Mouse (Mus musculus) myocyte (in vitro differentiated cells): ENCODE data around the gene Rnf183. TPM values are rescaled to one million over a fixed set of nuclear protein-coding genes. Genes with fewer than 3 reads are reported as not detected.

Experiments used
- H3K27me3 ChIP-seq: one replicate; pipeline ENCODE4 v1.6.1; 2011; ENCODE audit not compliant: control insufficient read depth, insufficient read depth, insufficient read length
- H3K36me3 ChIP-seq: one replicate; pipeline ENCODE4 v1.6.1; 2011; ENCODE audit not compliant: control insufficient read depth, insufficient read depth
- H3K4me2 ChIP-seq: one replicate; pipeline ENCODE4 v1.6.1; 2011; ENCODE audit warnings: low read depth, control low read depth
- H3K4me3 ChIP-seq: one replicate; pipeline ENCODE4 v1.5.1; 2011; ENCODE audit warnings: mild to moderate bottlenecking, control low read depth, moderate library complexity
- H3K79me2 ChIP-seq: one replicate; pipeline ENCODE4 v1.6.1; 2011; ENCODE audit not compliant: control insufficient read depth, insufficient read depth
- H3ac ChIP-seq: one replicate; pipeline ENCODE4 v1.6.1; 2011; ENCODE audit not compliant: control insufficient read depth, insufficient read length
- CEBPB ChIP-seq: IDR thresholded peaks from 2 replicates; pipeline ENCODE4 v1.6.1; 2011; ENCODE audit warnings: mild to moderate bottlenecking, moderate library complexity; ENCODE audit not compliant: poor library complexity, insufficient read depth, severe bottlenecking
- E2F4 ChIP-seq: IDR thresholded peaks from one replicate; pipeline ENCODE4 v1.6.1; 2011; ENCODE audit warnings: mild to moderate bottlenecking, control low read depth, moderate library complexity; ENCODE audit not compliant: insufficient read depth
- MAX ChIP-seq: IDR thresholded peaks from one replicate; pipeline ENCODE4 v1.6.1; 2011; ENCODE audit warnings: low read depth, mild to moderate bottlenecking, control low read depth
- MYOD1 ChIP-seq, 3 experiments: IDR thresholded peaks; one replicate each; pipeline ENCODE4 v1.6.1; 2011; ENCODE audit warnings: control low read depth in 2 of 3, low read depth in 2 of 3, mild to moderate bottlenecking in 2 of 3, moderate library complexity in 1 of 3; ENCODE audit not compliant: insufficient read length in 2 of 3, control insufficient read depth in 1 of 3
- MYOG ChIP-seq, 3 experiments: IDR thresholded peaks; one replicate each; pipeline ENCODE4 v1.6.1; 2011; ENCODE audit warnings: control low read depth in 2 of 3, low read depth in 2 of 3, mild to moderate bottlenecking in 2 of 3; ENCODE audit not compliant: insufficient read length in 2 of 3, control insufficient read depth in 1 of 3, insufficient read depth in 1 of 3
- POLR2A ChIP-seq: IDR thresholded peaks from one replicate; pipeline ENCODE4 v1.6.1; 2011; ENCODE audit warnings: low read depth, mild to moderate bottlenecking, control low read depth, moderate library complexity; ENCODE audit not compliant: insufficient read length
- POLR2AphosphoS2 ChIP-seq: IDR thresholded peaks from one replicate; pipeline ENCODE4 v1.6.1; 2011; ENCODE audit warnings: low read depth, control low read depth; ENCODE audit not compliant: insufficient read length
- REST ChIP-seq: IDR thresholded peaks from one replicate; pipeline ENCODE4 v1.6.1; 2011; ENCODE audit warnings: mild to moderate bottlenecking, control low read depth, moderate library complexity; ENCODE audit not compliant: insufficient read depth, insufficient read length
- SRF ChIP-seq: IDR thresholded peaks from one replicate; pipeline ENCODE4 v1.6.1; 2011; ENCODE audit warnings: low read depth; ENCODE audit not compliant: control insufficient read depth, insufficient read length
- TCF12 ChIP-seq: IDR thresholded peaks from one replicate; pipeline ENCODE4 v1.6.1; 2011; ENCODE audit warnings: mild to moderate bottlenecking, control low read depth; ENCODE audit not compliant: poor library complexity, insufficient read depth, severe bottlenecking
- TCF3 ChIP-seq: IDR thresholded peaks from one replicate; pipeline ENCODE4 v1.6.1; 2011; ENCODE audit warnings: low read depth, control low read depth; ENCODE audit not compliant: insufficient read length
- USF1 ChIP-seq: IDR thresholded peaks from one replicate; pipeline ENCODE4 v1.6.1; 2011; ENCODE audit warnings: low read depth, mild to moderate bottlenecking, control low read depth, moderate library complexity
- polyA plus RNA-seq: library from polyadenylated mRNA; unstranded; fragments of >200 nt; fragmentation: generic; extraction: Trizol; gene quantifications from one replicate; pipeline ENCODE4 v1.2.1, GENCODE M21; 2012; ENCODE audit warnings: missing spikeins

Rnf183 gene
- polyA plus RNA-seq, 1 experiment: not detected

DNA sequence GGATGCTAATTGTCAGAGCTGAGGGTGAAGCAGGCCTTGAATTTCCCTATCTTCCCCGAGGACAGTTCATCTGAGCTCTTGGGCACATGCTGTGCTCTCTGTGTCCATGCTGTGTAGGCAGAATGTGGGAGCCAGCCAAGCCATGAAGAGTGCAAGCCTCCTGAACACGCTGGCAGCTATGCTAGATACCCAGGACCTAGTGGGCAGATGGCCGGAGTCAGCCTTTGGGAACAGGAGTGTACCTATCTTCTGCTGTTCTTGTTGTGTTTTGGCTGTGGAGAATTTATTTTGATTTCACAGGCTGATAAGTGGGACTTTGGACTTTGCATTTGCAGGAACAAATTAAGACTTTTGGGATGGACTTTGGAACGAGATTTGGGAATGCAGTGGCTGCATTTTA is 5.5 kb upstream of the Rnf183 start:
- no peaks in the 10 kb centered on the region for H3K79me2 ChIP-seq
- no peak overlapping the region for H3K4me3 ChIP-seq
- H3K4me2 ChIP-seq: no peak overlapping the region
- no peak overlapping the region for H3ac ChIP-seq
- no peaks in the 10 kb centered on the region for H3K36me3 ChIP-seq
- no peak for TF ChIP-seq MYOD1 (IDR thresholded peaks at IDR 0.05; ENCODE audit: control insufficient read depth in 1 of 3, insufficient read length in 2 of 3, low read depth in 2 of 3)
- no peak for TF ChIP-seq SRF
- no peak for TF ChIP-seq CEBPB
- TF ChIP-seq TCF12: no peak
- no peak for TF ChIP-seq MAX
- TF ChIP-seq TCF3: no peak
- TF ChIP-seq MYOG (IDR thresholded peaks at IDR 0.05; ENCODE audit: control insufficient read depth in 1 of 3, insufficient read depth in 1 of 3, insufficient read length in 2 of 3, low read depth in 2 of 3): no peak
- no peak for TF ChIP-seq POLR2AphosphoS2
- TF ChIP-seq E2F4: no peak
- no peak for TF ChIP-seq POLR2A
- no peak for TF ChIP-seq REST
- no peak for TF ChIP-seq USF1
- no peaks in the 10 kb centered on the region for H3K27me3 ChIP-seq

GRCm38 (mm10) chr4:62439793-62440192 is 4.7 kb upstream of the Rnf183 start:
- no peak overlapping the region for H3K4me2 ChIP-seq
- no peaks in the 10 kb centered on the region for H3K36me3 ChIP-seq
- H3K4me3 ChIP-seq: no peak overlapping the region
- TF ChIP-seq MYOD1 (IDR thresholded peaks at IDR 0.05; ENCODE audit: control insufficient read depth in 1 of 3, insufficient read length in 2 of 3, low read depth in 2 of 3) (no peak), TCF3 (no peak), E2F4 (no peak)
- H3ac ChIP-seq: no peak overlapping the region
- H3K27me3 ChIP-seq: no peaks in the 10 kb centered on the region
- H3K79me2 ChIP-seq: no peaks in the 10 kb centered on the region

DNA sequence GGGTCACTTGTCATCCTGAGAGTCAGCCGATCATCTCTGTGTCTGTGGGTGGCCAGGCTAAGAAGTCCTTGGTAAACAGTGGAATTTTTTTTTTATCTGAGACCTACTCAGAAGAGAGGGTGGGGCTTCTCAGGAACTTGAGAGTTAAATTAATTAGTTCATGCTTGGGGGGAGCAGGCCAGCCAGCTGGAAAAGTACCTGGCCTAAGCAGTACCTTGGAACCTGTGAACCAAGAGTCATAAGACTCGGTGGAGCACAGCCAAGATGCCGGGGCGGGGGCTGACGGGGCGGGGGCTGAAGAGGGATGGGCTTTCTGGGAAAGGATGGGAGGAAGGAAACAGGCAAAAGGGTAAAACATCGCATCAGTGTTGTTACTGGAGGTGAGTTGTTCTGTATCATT is 2.8 kb upstream of the Rnf183 start:
- TF ChIP-seq TCF3 (no peak), MYOG (IDR thresholded peaks at IDR 0.05; ENCODE audit: control insufficient read depth in 1 of 3, insufficient read depth in 1 of 3, insufficient read length in 2 of 3, low read depth in 2 of 3) (no peak), SRF (no peak), CEBPB (no peak), E2F4 (no peak)
- H3K4me3 ChIP-seq: no peak overlapping the region
- H3K36me3 ChIP-seq: no peaks in the 10 kb centered on the region
- H3K27me3 ChIP-seq: no peaks in the 10 kb centered on the region
- no peak overlapping the region for H3K4me2 ChIP-seq
- H3K79me2 ChIP-seq: no peaks in the 10 kb centered on the region
- no peak overlapping the region for H3ac ChIP-seq

DNA sequence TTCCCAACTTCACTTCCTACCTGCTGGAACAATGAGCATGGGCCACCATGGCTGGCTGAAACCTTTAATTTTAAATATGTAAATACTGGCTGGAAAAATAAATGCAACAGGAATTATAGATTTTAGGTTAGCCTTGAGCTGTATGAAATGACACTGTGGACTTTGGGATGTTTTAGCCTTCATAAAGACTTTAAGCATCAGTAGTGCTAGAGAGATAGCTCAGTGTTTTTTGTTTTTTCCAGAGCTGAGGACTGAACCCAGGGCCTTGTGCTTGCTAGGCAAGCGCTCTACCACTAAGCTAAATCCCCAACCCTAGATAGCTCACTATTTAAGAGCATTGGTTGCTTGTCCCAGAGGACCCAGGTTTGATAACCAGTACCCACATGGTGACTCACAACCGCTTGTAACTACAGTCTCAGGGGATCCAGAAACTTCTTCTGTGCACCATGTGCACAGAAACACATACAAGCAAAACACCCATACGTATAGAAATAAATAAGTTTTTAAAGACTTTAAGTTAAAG is 2.3 kb upstream of the Rnf183 start:
- Histone ChIP-seq H3K4me2 (no peak overlapping the region), H3K36me3 (no peaks in the 10 kb centered on the region), H3ac (no peak overlapping the region), H3K4me3 (no peak overlapping the region), H3K79me2 (no peaks in the 10 kb centered on the region), H3K27me3 (no peaks in the 10 kb centered on the region)
- TF ChIP-seq USF1 (no peak), MAX (no peak), TCF12 (no peak), SRF (no peak), TCF3 (no peak), MYOD1 (IDR thresholded peaks at IDR 0.05; ENCODE audit: control insufficient read depth in 1 of 3, insufficient read length in 2 of 3, low read depth in 2 of 3) (no peak), MYOG (IDR thresholded peaks at IDR 0.05; ENCODE audit: control insufficient read depth in 1 of 3, insufficient read depth in 1 of 3, insufficient read length in 2 of 3, low read depth in 2 of 3) (no peak), E2F4 (no peak), REST (no peak), POLR2A (no peak), CEBPB (no peak), POLR2AphosphoS2 (no peak)

GRCm38 (mm10) chr4:62433939-62434870 is 847 bp downstream of the Rnf183 start:
- H3K4me2 ChIP-seq: no peak overlapping the region
- TF ChIP-seq POLR2A (no peak), MYOG (IDR thresholded peaks at IDR 0.05; ENCODE audit: control insufficient read depth in 1 of 3, insufficient read depth in 1 of 3, insufficient read length in 2 of 3, low read depth in 2 of 3) (no peak), REST (no peak), TCF3 (no peak)
- no peaks in the 10 kb centered on the region for H3K36me3 ChIP-seq

More at GRCm38 (mm10) chr4:62433939-62434870, 847 bp downstream of the Rnf183 start:
- Histone ChIP-seq H3K4me3 (no peak overlapping the region), H3K27me3 (no peaks in the 10 kb centered on the region), H3K79me2 (no peaks in the 10 kb centered on the region), H3ac (no peak overlapping the region)
